Mouse (Mus musculus): ENCODE results near the gene Ptprk. TPM values are rescaled to one million over a fixed set of nuclear protein-coding genes. Genes with fewer than 3 reads are reported as not detected.

Gene Ptprk
- polyA plus RNA-seq, 1 experiment from 2014 or later, result 25.4 TPM

GRCm38 (mm10) chr10:28492870-28493269 lies 418.2 kb downstream of the Ptprk start:
- ATAC-seq (ENCODE audit: low FRiP score), result peak; percentile 30
- Histone ChIP-seq H3K9me3 (no peaks in the 10 kb centered on the region), H3K4me1 (peaks cover 18% of the 10 kb centered on the region), H3K4me2 (peak overlapping the region; percentile 38), H3K27ac (peak overlapping the region; percentile 36; the same call in 1 of the 2 replicates), H3K9ac (no peak overlapping the region), H3K27me3 (0 out of 2 replicates have a peak, but pooled peaks cover 7% of the 10 kb centered on the region), H3K4me3 (replicated peaks) (no peak overlapping the region), H3K36me3 (replicated peaks) (no peaks in the 10 kb centered on the region)
- 33% methylated on average over 14 of the region's 14 CpGs for whole genome bisulfite sequencing

GRCm38 (mm10) chr10:28493271-28493861 lies 418.7 kb downstream of the Ptprk start:
- H3K4me3 ChIP-seq (replicated peaks), result no peak overlapping the region; the same call in 1 of the 2 replicates
- H3K9ac ChIP-seq, result no peak overlapping the region
- no peaks in the 10 kb centered on the region for H3K36me3 ChIP-seq (replicated peaks)
- ATAC-seq (ENCODE audit: low FRiP score), result peak; percentile 88
- WGBS, result 7% methylated on average over 7 of the region's 7 CpGs
- peak overlapping the region; percentile 38 for H3K4me2 ChIP-seq
- H3K9me3 ChIP-seq, result no peaks in the 10 kb centered on the region
- 0 out of 2 replicates have a peak, but pooled peaks cover 7% of the 10 kb centered on the region for H3K27me3 ChIP-seq
- H3K27ac ChIP-seq, result peak overlapping the region; percentile 36; the same call in 1 of the 2 replicates
- H3K4me1 ChIP-seq, result peaks cover 18% of the 10 kb centered on the region

GRCm38 (mm10) chr10:28497791-28498190 lies 423.2 kb downstream of the Ptprk start:
- WGBS, result 90% methylated on average over 1 of the region's 1 CpGs
- Histone ChIP-seq H3K27ac (no peak overlapping the region), H3K4me1 (peaks cover 15% of the 10 kb centered on the region), H3K36me3 (replicated peaks) (no peaks in the 10 kb centered on the region), H3K4me3 (replicated peaks) (no peak overlapping the region), H3K9ac (no peak overlapping the region), H3K27me3 (0 out of 2 replicates have a peak, but pooled peaks cover 3% of the 10 kb centered on the region), H3K9me3 (no peaks in the 10 kb centered on the region), H3K4me2 (no peak overlapping the region)
- no peak for ATAC-seq (ENCODE audit: low FRiP score)

- H3K4me3 ChIP-seq (replicated peaks), result no peak overlapping the region
- H3K4me1 ChIP-seq, result peaks cover 8% of the 10 kb centered on the region
- no peaks in the 10 kb centered on the region for H3K9me3 ChIP-seq
- ATAC-seq (ENCODE audit: low FRiP score), result no peak
- WGBS, result 88% methylated on average over 3 of the region's 3 CpGs
- H3K27me3 ChIP-seq, result 0 out of 2 replicates have a peak, but pooled peaks cover 3% of the 10 kb centered on the region
- H3K9ac ChIP-seq, result no peak overlapping the region
- no peak overlapping the region for H3K4me2 ChIP-seq
- no peaks in the 10 kb centered on the region for H3K36me3 ChIP-seq (replicated peaks)
- H3K27ac ChIP-seq, result no peak overlapping the region
These were observed 423.9 kb downstream of the Ptprk start for GRCm38 (mm10) chr10:28498504-28498903.

- no peak for ATAC-seq (ENCODE audit: low FRiP score)
These were observed 439.0 kb downstream of the Ptprk start for GRCm38 (mm10) chr10:28513601-28514000.

GRCm38 (mm10) chr10:28516147-28516546 lies 441.5 kb downstream of the Ptprk start:
- Histone ChIP-seq H3K4me3 (replicated peaks) (no peak overlapping the region), H3K9ac (no peak overlapping the region), H3K36me3 (replicated peaks) (no peaks in the 10 kb centered on the region), H3K27ac (no peak overlapping the region), H3K4me2 (no peak overlapping the region), H3K27me3 (no peaks in the 10 kb centered on the region), H3K9me3 (no peaks in the 10 kb centered on the region), H3K4me1 (no peaks in the 10 kb centered on the region)
- 93% methylated on average over 5 of the region's 5 CpGs for WGBS
- ATAC-seq (ENCODE audit: low FRiP score), result no peak

More at GRCm38 (mm10) chr10:28513601-28514000, 439.0 kb downstream of the Ptprk start:
- Histone ChIP-seq H3K4me2 (no peak overlapping the region), H3K9ac (no peak overlapping the region), H3K4me3 (replicated peaks) (no peak overlapping the region), H3K27ac (no peak overlapping the region), H3K9me3 (no peaks in the 10 kb centered on the region), H3K36me3 (replicated peaks) (no peaks in the 10 kb centered on the region), H3K27me3 (no peaks in the 10 kb centered on the region), H3K4me1 (no peaks in the 10 kb centered on the region)
- 90% methylated on average over 2 of the region's 2 CpGs for WGBS

GRCm38 (mm10) chr10:28518297-28518696 lies 443.7 kb downstream of the Ptprk start:
- no peak overlapping the region for H3K4me3 ChIP-seq (replicated peaks)
- no peak for ATAC-seq (ENCODE audit: low FRiP score)

GRCm38 (mm10) chr10:28519861-28520260 lies 445.2 kb downstream of the Ptprk start:
- ATAC-seq (ENCODE audit: low FRiP score), result no peak
- Histone ChIP-seq H3K4me3 (replicated peaks) (no peak overlapping the region), H3K9me3 (no peaks in the 10 kb centered on the region), H3K27me3 (no peaks in the 10 kb centered on the region), H3K4me1 (no peaks in the 10 kb centered on the region), H3K4me2 (no peak overlapping the region), H3K36me3 (replicated peaks) (no peaks in the 10 kb centered on the region), H3K9ac (no peak overlapping the region), H3K27ac (no peak overlapping the region)
- WGBS, result 79% methylated on average over 1 of the region's 1 CpGs

More at GRCm38 (mm10) chr10:28518297-28518696, 443.7 kb downstream of the Ptprk start:
- Histone ChIP-seq H3K9me3 (no peaks in the 10 kb centered on the region), H3K9ac (no peak overlapping the region), H3K4me1 (no peaks in the 10 kb centered on the region), H3K27me3 (no peaks in the 10 kb centered on the region), H3K4me2 (no peak overlapping the region), H3K36me3 (replicated peaks) (no peaks in the 10 kb centered on the region), H3K27ac (no peak overlapping the region)
- 83% methylated on average over 3 of the region's 3 CpGs for WGBS

GRCm38 (mm10) chr10:28523992-28524735 lies 449.5 kb downstream of the Ptprk start:
- Histone ChIP-seq H3K36me3 (replicated peaks) (no peaks in the 10 kb centered on the region), H3K4me1 (no peaks in the 10 kb centered on the region), H3K9me3 (no peaks in the 10 kb centered on the region), H3K4me2 (no peak overlapping the region), H3K9ac (no peak overlapping the region), H3K27me3 (no peaks in the 10 kb centered on the region), H3K4me3 (replicated peaks) (no peak overlapping the region), H3K27ac (no peak overlapping the region)
- no peak for ATAC-seq (ENCODE audit: low FRiP score)
- WGBS, result 87% methylated on average over 14 of the region's 14 CpGs

- Histone ChIP-seq H3K9me3 (no peaks in the 10 kb centered on the region), H3K4me3 (replicated peaks) (no peak overlapping the region), H3K4me1 (no peaks in the 10 kb centered on the region), H3K27me3 (no peaks in the 10 kb centered on the region), H3K36me3 (replicated peaks) (no peaks in the 10 kb centered on the region), H3K4me2 (no peak overlapping the region), H3K9ac (no peak overlapping the region), H3K27ac (no peak overlapping the region)
- no peak for ATAC-seq (ENCODE audit: low FRiP score)
- 84% methylated on average over 4 of the region's 4 CpGs for WGBS
These were observed 466.0 kb downstream of the Ptprk start for GRCm38 (mm10) chr10:28540595-28540994.

GRCm38 (mm10) chr10:28542754-28543153 lies 468.1 kb downstream of the Ptprk start:
- no peak overlapping the region for H3K27ac ChIP-seq
- no peak overlapping the region for H3K9ac ChIP-seq
- no peaks in the 10 kb centered on the region for H3K4me1 ChIP-seq
- ATAC-seq (ENCODE audit: low FRiP score), result no peak
- H3K4me3 ChIP-seq (replicated peaks), result no peak overlapping the region
- H3K36me3 ChIP-seq (replicated peaks), result no peaks in the 10 kb centered on the region
- H3K4me2 ChIP-seq, result no peak overlapping the region
- WGBS, result 91% methylated on average over 1 of the region's 1 CpGs
- no peaks in the 10 kb centered on the region for H3K27me3 ChIP-seq
- no peaks in the 10 kb centered on the region for H3K9me3 ChIP-seq

- ATAC-seq (ENCODE audit: low FRiP score), result no peak
- no peak overlapping the region for H3K9ac ChIP-seq
- H3K9me3 ChIP-seq, result no peaks in the 10 kb centered on the region
- H3K27me3 ChIP-seq, result no peaks in the 10 kb centered on the region
- 27% methylated on average over 4 of the region's 4 CpGs for WGBS
- H3K36me3 ChIP-seq (replicated peaks), result no peaks in the 10 kb centered on the region
- no peak overlapping the region for H3K27ac ChIP-seq
- H3K4me1 ChIP-seq, result 0 out of 2 replicates have a peak, but pooled peaks cover 4% of the 10 kb centered on the region
- no peak overlapping the region for H3K4me3 ChIP-seq (replicated peaks)
- H3K4me2 ChIP-seq, result no peak overlapping the region
These were observed 475.9 kb downstream of the Ptprk start for GRCm38 (mm10) chr10:28550549-28550948.

Measured in forebrain, embryonic 12.5 days (tissue).